Comparison of ENCODE assay signal across 9 mouse cellular contexts in the genomic region with DNA sequence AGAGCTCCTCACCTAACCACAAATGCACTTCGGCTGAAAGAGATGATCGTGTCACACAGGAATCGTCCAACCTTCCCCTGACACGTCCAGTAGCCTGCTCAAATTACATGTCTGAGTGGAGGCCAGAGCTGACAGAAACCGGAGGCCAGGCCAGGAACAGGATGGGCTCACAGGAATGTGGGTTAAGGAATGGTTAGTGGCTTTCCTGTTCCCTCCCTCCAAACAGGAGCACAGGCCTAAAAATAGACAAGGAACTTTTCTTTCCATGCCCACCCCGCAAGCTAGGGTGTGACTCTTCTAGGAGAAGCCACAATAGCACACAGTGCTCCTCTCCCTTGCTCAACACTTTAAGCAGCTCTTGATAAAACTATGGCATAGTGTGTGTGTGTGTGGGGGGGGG.
DNase-seq lines count a peak whose midpoint lies in the region.
"Had no signal": no experiment of that assay in that cellular context is flagged by ENCODE, and none has a peak within 500 bp of the region (broad histone marks: within the 10 kb centered on the region; RNA-seq: fewer than 3 reads in every experiment).

No protein-coding gene starts in this region.

- peak; percentile 86 for DNase-seq in 3134 (ENCODE audit: extremely low read depth, insufficient read length, low spot score)
- DNase-seq in embryo, embryonic 10.5 days (ENCODE audit: low spot score) = peak; percentile 39
- DNase-seq in heart, embryonic 10.5 days (ENCODE audit: low spot score) = peak; percentile 91
- peak; percentile 19 to 37 for DNase-seq in kidney, postnatal 4 days
- no peak for DNase-seq in ovary, postnatal 10 days (ENCODE audit: low spot score)
- no peak for DNase-seq in c-Kit-positive CD71-positive TER-119-positive erythroid progenitor cells, embryonic 14.5 days (ENCODE audit: low spot score)
- no peak for DNase-seq in spleen, postnatal 10 days (ENCODE audit: low spot score in 2 of 2)
- no peak for DNase-seq in right cerebral cortex, postnatal 10 days (ENCODE audit: low spot score in 2 of 2)
- DNase-seq: thymus, postnatal 25 days had no signal

- WGBS in heart, embryonic 10.5 days = 4% methylated on average over 6 of the region's 6 CpGs

- H3K9me3 ChIP-seq in heart, embryonic 10.5 days = no peaks in the 10 kb centered on the region

- no peak overlapping the region for H3K4me3 ChIP-seq in heart, embryonic 10.5 days

- no peaks in the 10 kb centered on the region for H3K27me3 ChIP-seq in heart, embryonic 10.5 days (ENCODE audit: insufficient read depth, poor library complexity, severe bottlenecking)

- peaks cover 25% of the 10 kb centered on the region for H3K36me3 ChIP-seq in heart, embryonic 10.5 days

- H3K4me1 ChIP-seq in heart, embryonic 10.5 days = peaks cover 6% of the 10 kb centered on the region; the same call in 1 of the 2 replicates

- peak overlapping the region; percentile 82 for H3K27ac ChIP-seq in heart, embryonic 10.5 days

Comparison
In these comparisons a context has a peak if more than half of its experiments do, and no peak if none do; other contexts are left out.
1. DNase-seq: peak in 3134 (single experiment), embryo, embryonic 10.5 days (single experiment), heart, embryonic 10.5 days (single experiment) and kidney, postnatal 4 days (2 of 2); none in ovary, postnatal 10 days (single experiment), c-Kit-positive CD71-positive TER-119-positive erythroid progenitor cells, embryonic 14.5 days (single experiment), spleen, postnatal 10 days (0 of 2) and right cerebral cortex, postnatal 10 days (0 of 2).